Mouse (Mus musculus): ENCODE results near the gene Gps1.
"Not testable (repeated sequence)": the region's sequence is repeated elsewhere in the genome, so short reads cannot be mapped to it uniquely, and the experiment has no call there.

The Gps1 gene

GRCm38 (mm10) chr11:120785145-120785544 is 1.1 kb downstream of the Gps1 start:
- no peak for DNase-seq (ENCODE audit: low spot score in 2 of 2)

- not testable (repeated sequence) for DNase-seq (ENCODE audit: low spot score in 2 of 2)
Observed at GRCm38 (mm10) chr11:120788460-120788859, 4.4 kb downstream of the Gps1 start.

GRCm38 (mm10) chr11:120789355-120789754 is 5.3 kb downstream of the Gps1 start:
- no peak for DNase-seq (ENCODE audit: low spot score in 2 of 2)

- DNase-seq (ENCODE audit: low spot score in 2 of 2): no peak
Observed at GRCm38 (mm10) chr11:120789810-120790209, 5.7 kb downstream of the Gps1 start.

GRCm38 (mm10) chr11:120792652-120793051 is 8.6 kb downstream of the Gps1 start:
- no peak for DNase-seq (ENCODE audit: low spot score in 2 of 2)

GRCm38 (mm10) chr11:120795756-120796613 is 11.9 kb downstream of the Gps1 start, which contains the start of gene Dus1l:
TSS of gene Dus1l (minus strand) at chr11:120796403.
- peak; percentile 98 to 99 for DNase-seq (ENCODE audit: low spot score in 2 of 2)

- DNase-seq (ENCODE audit: low spot score in 2 of 2): no peak
Observed at GRCm38 (mm10) chr11:120796614-120796946, 12.5 kb downstream of the Gps1 start.

- no peak for DNase-seq (ENCODE audit: low spot score in 2 of 2)
Observed at GRCm38 (mm10) chr11:120798244-120798643, 14.2 kb downstream of the Gps1 start.

GRCm38 (mm10) chr11:120799316-120799890 is 15.3 kb downstream of the Gps1 start:
- no peak for DNase-seq (ENCODE audit: low spot score in 2 of 2)

GRCm38 (mm10) chr11:120800061-120800904 is 16.2 kb downstream of the Gps1 start:
- DNase-seq (ENCODE audit: low spot score in 2 of 2): peak; percentile 80 to 87

GRCm38 (mm10) chr11:120804274-120804673 is 20.2 kb downstream of the Gps1 start:
- DNase-seq (ENCODE audit: low spot score in 2 of 2): no peak

- DNase-seq (ENCODE audit: low spot score in 2 of 2): no peak
Observed at GRCm38 (mm10) chr11:120804769-120805168, 20.7 kb downstream of the Gps1 start.

- DNase-seq (ENCODE audit: low spot score in 2 of 2): no peak
Observed at GRCm38 (mm10) chr11:120805375-120806298, 21.6 kb downstream of the Gps1 start.

- DNase-seq (ENCODE audit: low spot score in 2 of 2): no peak
Observed at GRCm38 (mm10) chr11:120808010-120808409, 23.9 kb downstream of the Gps1 start.

- DNase-seq (ENCODE audit: low spot score in 2 of 2): peak; percentile 24 to 42
Observed at GRCm38 (mm10) chr11:120812068-120812467, 28.0 kb downstream of the Gps1 start.

- DNase-seq (ENCODE audit: low spot score in 2 of 2): no peak
Observed at GRCm38 (mm10) chr11:120817358-120817757, 33.3 kb downstream of the Gps1 start.

GRCm38 (mm10) chr11:120818251-120818650 is 34.2 kb downstream of the Gps1 start:
- no peak for DNase-seq (ENCODE audit: low spot score in 2 of 2)

- DNase-seq (ENCODE audit: low spot score in 2 of 2): no peak
Observed at GRCm38 (mm10) chr11:120819556-120819955, 35.5 kb downstream of the Gps1 start.

- no peak for DNase-seq (ENCODE audit: low spot score in 2 of 2)
Observed at GRCm38 (mm10) chr11:120820546-120820945, 36.5 kb downstream of the Gps1 start.

GRCm38 (mm10) chr11:120821076-120821922 is 37.2 kb downstream of the Gps1 start:
- DNase-seq (ENCODE audit: low spot score in 2 of 2): no peak

Measured in frontal cortex, postnatal 36 days (tissue).